Mouse (Mus musculus) kidney, embryonic 14.5 days (tissue): ENCODE measurements around the gene Fam117b. TPM values are rescaled to one million over a fixed set of nuclear protein-coding genes. Genes with fewer than 3 reads are reported as not detected.

ENCODE experiments used
- ATAC-seq: fragments of 200-750 bp; cut with Nextera tagmentation; 2 replicates; pipeline ENCODE4 v1.8.0; 2017; ENCODE audit warnings: moderate number of reproducible peaks, mild to moderate bottlenecking, moderate TSS enrichment, moderate library complexity; ENCODE audit not compliant: low FRiP score, low TSS enrichment
- H3K27ac ChIP-seq: fragments of 300-500 bp; sonication (generic); 2 replicates; pipeline ENCODE4 v1.5.1; 2014; ENCODE audit warnings: low read depth, mild to moderate bottlenecking, low read length, moderate library complexity, mixed read lengths
- H3K27me3 ChIP-seq: fragments of 300-500 bp; sonication (generic); 2 replicates; pipeline ENCODE4 v1.6.1; 2014; ENCODE audit warnings: mild to moderate bottlenecking, low read length; ENCODE audit not compliant: control insufficient read depth, insufficient read depth
- H3K36me3 ChIP-seq: fragments of 300-500 bp; sonication (generic); 2 replicates; pipeline ENCODE4 v1.6.1; 2014; ENCODE audit warnings: low read length, mixed read lengths; ENCODE audit not compliant: control insufficient read depth, insufficient read depth
- H3K4me1 ChIP-seq: fragments of 300-500 bp; sonication (generic); 2 replicates; pipeline ENCODE4 v1.6.1; 2014; ENCODE audit warnings: low read length, mixed read lengths; ENCODE audit not compliant: control insufficient read depth, insufficient read depth
- H3K4me2 ChIP-seq: fragments of 300-500 bp; sonication (generic); replicated peaks from 2 replicates; pipeline ENCODE4 v1.6.1; 2014; ENCODE audit warnings: low read depth, mild to moderate bottlenecking, low read length
- H3K4me3 ChIP-seq: fragments of 300-500 bp; sonication (generic); 2 replicates; pipeline ENCODE4 v1.5.1; 2014; ENCODE audit warnings: mild to moderate bottlenecking, low read length
- H3K9ac ChIP-seq: fragments of 300-500 bp; sonication (generic); 2 replicates; pipeline ENCODE4 v1.6.1; 2014; ENCODE audit warnings: low read depth, mild to moderate bottlenecking, low read length, moderate library complexity
- H3K9me3 ChIP-seq: fragments of 300-500 bp; sonication (generic); 2 replicates; pipeline ENCODE4 v1.6.1; 2016; ENCODE audit warnings: low read length; ENCODE audit not compliant: control insufficient read depth
- WGBS: fragments of 180-500 bp; shearing (Covaris S2); extraction: QIAGEN DNeasy Blood & Tissue Kit; methylation state at CpG from one replicate; pipeline ENCODE4 v1.1.7; 2014; 5-methylcytosine and 5-hydroxymethylcytosine counted together
- polyA plus RNA-seq: library from polyadenylated mRNA; unstranded; fragments of >200 nt; fragmentation: Nextera tagmentation; extraction: Ambion mirVana; gene quantifications from 2 replicates; pipeline ENCODE4 v1.2.1, GENCODE M21; 2014

Fam117b gene
- polyA plus RNA-seq, 1 experiment from 2014 or later = 19.2 TPM

DNA sequence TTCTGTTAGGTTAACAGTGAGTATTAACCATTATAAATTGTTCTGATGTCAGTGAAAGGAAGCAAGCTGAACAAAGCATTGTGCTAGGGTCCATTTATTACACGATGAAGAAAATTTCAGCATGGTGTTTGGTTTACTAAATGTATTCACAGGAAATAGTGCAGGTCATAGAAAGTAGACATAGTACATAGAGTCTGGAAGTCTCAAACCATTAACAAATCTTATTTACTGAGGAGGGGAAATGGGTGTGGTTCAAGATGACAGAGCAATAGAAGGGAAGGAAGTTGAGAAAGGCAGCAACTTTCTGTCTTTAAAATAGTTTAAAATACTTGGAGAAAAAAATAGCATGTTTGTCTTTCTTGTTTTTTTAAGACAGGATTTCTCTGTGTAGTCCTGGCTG is 10.4 kb downstream of the Fam117b start:
- H3K4me3 ChIP-seq = no peak overlapping the region
- no peak overlapping the region for H3K27ac ChIP-seq
- H3K4me1 ChIP-seq = no peaks in the 10 kb centered on the region
- no peaks in the 10 kb centered on the region for H3K27me3 ChIP-seq
- no peak overlapping the region for H3K4me2 ChIP-seq
- 78% methylated on average over 1 of the region's 1 CpGs for WGBS
- no peaks in the 10 kb centered on the region for H3K9me3 ChIP-seq
- no peak for ATAC-seq
- no peaks in the 10 kb centered on the region for H3K36me3 ChIP-seq
- no peak overlapping the region for H3K9ac ChIP-seq

GRCm38 (mm10) chr1:59923673-59924072 is 10.9 kb downstream of the Fam117b start:
- whole genome bisulfite sequencing = 90% methylated on average over 1 of the region's 1 CpGs
- H3K4me3 ChIP-seq = no peak overlapping the region
- no peaks in the 10 kb centered on the region for H3K27me3 ChIP-seq
- ATAC-seq = no peak
- H3K36me3 ChIP-seq = no peaks in the 10 kb centered on the region
- H3K9ac ChIP-seq = no peak overlapping the region
- H3K27ac ChIP-seq = no peak overlapping the region
- H3K4me1 ChIP-seq = no peaks in the 10 kb centered on the region
- no peak overlapping the region for H3K4me2 ChIP-seq
- no peaks in the 10 kb centered on the region for H3K9me3 ChIP-seq

GRCm38 (mm10) chr1:59924411-59924810 is 11.6 kb downstream of the Fam117b start:
- Histone ChIP-seq H3K4me1 (no peaks in the 10 kb centered on the region), H3K4me3 (no peak overlapping the region), H3K9ac (no peak overlapping the region), H3K27ac (no peak overlapping the region), H3K36me3 (no peaks in the 10 kb centered on the region), H3K27me3 (no peaks in the 10 kb centered on the region), H3K4me2 (no peak overlapping the region), H3K9me3 (no peaks in the 10 kb centered on the region)
- no peak for ATAC-seq
- WGBS = 85% methylated on average over 2 of the region's 2 CpGs

DNA sequence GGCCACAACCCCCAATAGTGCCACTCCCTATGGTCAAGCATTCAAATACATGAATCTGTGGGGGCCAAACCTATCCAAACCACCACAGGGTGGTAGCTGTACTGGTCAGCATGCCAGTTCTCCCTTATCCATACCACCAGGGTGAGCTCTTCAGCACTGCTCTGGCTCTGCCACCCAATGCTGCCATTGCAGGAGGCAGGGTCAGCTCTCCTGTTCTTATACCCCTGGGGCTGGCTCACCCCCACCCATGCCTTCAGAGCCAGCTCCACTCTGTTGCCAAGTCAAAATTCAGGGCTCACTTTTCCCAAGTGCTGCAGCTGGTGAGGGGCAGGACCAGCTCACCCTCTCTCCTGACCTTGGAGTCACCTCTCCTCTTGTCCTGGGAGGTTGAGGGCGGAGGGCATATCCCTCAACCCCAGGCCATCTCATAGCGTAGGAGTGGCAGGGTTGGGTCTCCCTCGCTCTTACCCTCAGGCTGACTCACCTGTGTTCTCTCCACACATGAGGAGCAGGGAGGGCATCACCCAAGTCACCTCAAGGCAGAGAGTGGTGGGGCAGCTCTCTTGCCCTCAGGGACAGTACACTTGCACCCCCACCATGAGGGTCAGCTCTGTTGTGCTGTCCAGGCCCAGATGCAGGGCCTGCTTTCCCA is 13.3 kb downstream of the Fam117b start:
- H3K9me3 ChIP-seq = no peaks in the 10 kb centered on the region
- H3K27me3 ChIP-seq = no peaks in the 10 kb centered on the region
- no peaks in the 10 kb centered on the region for H3K36me3 ChIP-seq
- no peak overlapping the region for H3K27ac ChIP-seq
- no peak overlapping the region for H3K4me2 ChIP-seq
- no peak for ATAC-seq
- H3K4me3 ChIP-seq = no peak overlapping the region
- no peak overlapping the region for H3K9ac ChIP-seq
- H3K4me1 ChIP-seq = no peaks in the 10 kb centered on the region
- WGBS = 79% methylated on average over 3 of the region's 3 CpGs

DNA sequence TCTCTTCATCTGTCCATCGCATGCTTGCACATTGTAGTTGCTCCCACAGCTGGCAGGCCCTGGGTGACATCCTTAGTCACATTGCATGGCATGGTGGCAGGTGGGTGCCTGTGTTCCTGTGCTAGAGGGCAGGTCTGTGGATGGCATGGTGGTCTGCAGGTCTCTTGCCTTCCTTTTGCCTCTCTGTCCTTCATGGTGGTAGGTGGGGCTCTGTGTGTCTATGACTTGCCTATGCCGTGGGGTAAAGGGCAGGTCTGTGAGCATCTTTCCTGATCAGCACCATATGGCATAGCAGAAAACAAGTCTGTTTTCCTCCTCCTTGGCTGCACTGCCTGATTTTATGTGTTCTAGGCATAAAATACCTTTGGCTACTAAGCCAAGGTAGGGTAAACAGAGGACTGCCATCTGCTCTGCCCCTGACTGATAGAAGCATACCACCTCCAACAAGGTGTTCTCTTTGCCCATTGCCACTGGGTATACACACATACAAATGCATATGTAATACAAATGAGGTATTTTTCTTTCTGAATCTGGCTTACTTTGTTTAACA is 14.4 kb downstream of the Fam117b start:
- H3K27ac ChIP-seq = no peak overlapping the region
- no peak for ATAC-seq
- no peaks in the 10 kb centered on the region for H3K9me3 ChIP-seq
- H3K36me3 ChIP-seq = no peaks in the 10 kb centered on the region
- WGBS = 84% methylated on average over 2 of the region's 2 CpGs
- H3K4me3 ChIP-seq = no peak overlapping the region
- no peak overlapping the region for H3K9ac ChIP-seq
- no peaks in the 10 kb centered on the region for H3K4me1 ChIP-seq
- no peak overlapping the region for H3K4me2 ChIP-seq
- no peaks in the 10 kb centered on the region for H3K27me3 ChIP-seq

GRCm38 (mm10) chr1:59930926-59931325 is 18.1 kb downstream of the Fam117b start:
- no peak for ATAC-seq
- Histone ChIP-seq H3K27me3 (no peaks in the 10 kb centered on the region), H3K4me3 (no peak overlapping the region), H3K27ac (no peak overlapping the region), H3K36me3 (no peaks in the 10 kb centered on the region), H3K9me3 (no peaks in the 10 kb centered on the region), H3K4me2 (no peak overlapping the region), H3K4me1 (no peaks in the 10 kb centered on the region), H3K9ac (no peak overlapping the region)

DNA sequence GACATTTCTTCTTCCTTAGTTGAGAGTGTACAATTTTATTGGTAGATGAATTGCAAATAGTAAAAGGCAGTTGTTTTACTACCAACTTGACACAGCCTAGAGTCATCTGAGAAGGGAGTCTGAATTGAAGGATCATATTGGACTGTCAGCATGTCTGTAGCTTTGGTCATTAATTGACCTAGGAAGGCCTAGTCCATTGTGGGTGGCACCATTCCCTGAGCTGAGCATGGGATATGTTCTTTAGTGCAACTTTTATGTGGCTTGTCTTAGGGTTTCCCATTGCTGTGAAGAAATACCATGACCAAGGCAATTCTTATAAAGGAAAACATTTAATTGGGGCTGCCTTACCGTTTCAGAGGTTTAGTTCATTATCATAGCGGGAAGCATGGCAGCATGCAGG is 20.2 kb downstream of the Fam117b start:
- Histone ChIP-seq H3K4me3 (no peak overlapping the region), H3K9me3 (no peaks in the 10 kb centered on the region), H3K36me3 (no peaks in the 10 kb centered on the region), H3K4me1 (no peaks in the 10 kb centered on the region), H3K27ac (no peak overlapping the region), H3K4me2 (no peak overlapping the region), H3K9ac (no peak overlapping the region), H3K27me3 (no peaks in the 10 kb centered on the region)
- no peak for ATAC-seq
- 89% methylated on average over 2 of the region's 2 CpGs for WGBS

GRCm38 (mm10) chr1:59941063-59941462 is 28.3 kb downstream of the Fam117b start:
- Histone ChIP-seq H3K9ac (no peak overlapping the region), H3K4me2 (no peak overlapping the region), H3K27ac (no peak overlapping the region), H3K36me3 (no peaks in the 10 kb centered on the region), H3K9me3 (no peaks in the 10 kb centered on the region), H3K4me1 (0 out of 2 replicates have a peak, but pooled peaks cover 3% of the 10 kb centered on the region), H3K27me3 (no peaks in the 10 kb centered on the region), H3K4me3 (no peak overlapping the region)
- no peak for ATAC-seq
- WGBS = 87% methylated on average over 1 of the region's 1 CpGs

- H3K27me3 ChIP-seq = no peaks in the 10 kb centered on the region
- H3K4me1 ChIP-seq = 0 out of 2 replicates have a peak, but pooled peaks cover 3% of the 10 kb centered on the region
- H3K9me3 ChIP-seq = no peaks in the 10 kb centered on the region
- no peak overlapping the region for H3K4me2 ChIP-seq
- no peak overlapping the region for H3K27ac ChIP-seq
- H3K4me3 ChIP-seq = no peak overlapping the region
- H3K36me3 ChIP-seq = no peaks in the 10 kb centered on the region
- H3K9ac ChIP-seq = no peak overlapping the region
- no peak for ATAC-seq
- WGBS = 61% methylated on average over 6 of the region's 6 CpGs
Observed at GRCm38 (mm10) chr1:59942057-59942790, 29.4 kb downstream of the Fam117b start.
